Mouse (Mus musculus): ENCODE results near the gene Gm44790. TPM values are rescaled to one million over a fixed set of nuclear protein-coding genes. Genes with fewer than 3 reads are reported as not detected.

The Gm44790 gene
- total RNA-seq, 1 experiment: 0.31 TPM

- Histone ChIP-seq H3K9me3 (ENCODE audit: control insufficient read depth, insufficient read depth, low read depth, low read length) (no peaks in the 10 kb centered on the region), H3K4me1 (ENCODE audit: control insufficient read depth in 2 of 2, insufficient read depth in 2 of 2, low read length in 2 of 2, poor library complexity in 1 of 2) (peaks cover 0 to 2% of the 10 kb centered on the region in 2 experiments; a peak in 1 of 4 replicates), H3K27ac (ENCODE audit: insufficient read depth, low read depth, low read length, poor library complexity, severe bottlenecking) (no peak overlapping the region; the same call in 1 of the 2 replicates), H3K9ac (ENCODE audit: insufficient read depth, low read depth, low read length, poor library complexity, severe bottlenecking) (no peak overlapping the region), H3K36me3 (ENCODE audit: control insufficient read depth, insufficient read depth, low read length, poor library complexity, severe bottlenecking) (peaks cover 21% of the 10 kb centered on the region), H3K4me3 (ENCODE audit: insufficient read depth in 1 of 2, low read depth in 1 of 2, low read length in 2 of 2, poor library complexity in 1 of 2, severe bottlenecking in 1 of 2) (no peak overlapping the region)
- DNase-seq (ENCODE audit: low read depth, low spot score): no peak
- in situ Hi-C loops (cut with MboI; ENCODE audit: low sequenced_read_pairs in 2 of 2, unreplicated experiment in 2 of 2): no loop called here
- no peak for TF ChIP-seq MAFK (IDR thresholded peaks at IDR 0.05; ENCODE audit: insufficient read depth, low read depth, low read length)
- TF ChIP-seq HCFC1 (IDR thresholded peaks at IDR 0.05; ENCODE audit: borderline replicate concordance, insufficient read depth, low read length): no peak
- TF ChIP-seq ZC3H11A (IDR thresholded peaks at IDR 0.05; ENCODE audit: borderline replicate concordance, low read depth, low read length): no peak
- TF ChIP-seq CHD2 (IDR thresholded peaks at IDR 0.05; ENCODE audit: low read depth, low read length): no peak
- TF ChIP-seq ZNF384 (IDR thresholded peaks at IDR 0.05; ENCODE audit: low read depth, low read length): no peak
Observed at GRCm38 (mm10) chr6:86445551-86445950, 19.1 kb downstream of the Gm44790 start.

GRCm38 (mm10) chr6:86446927-86447568, 20.6 kb downstream of the Gm44790 start:
- H3K4me1 ChIP-seq (ENCODE audit: control insufficient read depth in 2 of 2, insufficient read depth in 2 of 2, low read length in 2 of 2, poor library complexity in 1 of 2): peaks cover 0 to 2% of the 10 kb centered on the region in 2 experiments; a peak in 1 of 4 replicates
- in situ Hi-C loops (cut with MboI; ENCODE audit: low sequenced_read_pairs in 2 of 2, unreplicated experiment in 2 of 2): no loop called here
- H3K27ac ChIP-seq (ENCODE audit: insufficient read depth, low read depth, low read length, poor library complexity, severe bottlenecking): no peak overlapping the region
- no peak for DNase-seq (ENCODE audit: low read depth, low spot score)
- no peaks in the 10 kb centered on the region for H3K9me3 ChIP-seq (ENCODE audit: control insufficient read depth, insufficient read depth, low read depth, low read length)
- H3K4me3 ChIP-seq (ENCODE audit: insufficient read depth in 1 of 2, low read depth in 1 of 2, low read length in 2 of 2, poor library complexity in 1 of 2, severe bottlenecking in 1 of 2): no peak overlapping the region
- no peak overlapping the region for H3K9ac ChIP-seq (ENCODE audit: insufficient read depth, low read depth, low read length, poor library complexity, severe bottlenecking)
- peaks cover 24% of the 10 kb centered on the region for H3K36me3 ChIP-seq (ENCODE audit: control insufficient read depth, insufficient read depth, low read length, poor library complexity, severe bottlenecking)
- TF ChIP-seq ZNF384 (IDR thresholded peaks at IDR 0.05; ENCODE audit: low read depth, low read length): no peak
- TF ChIP-seq ZC3H11A (IDR thresholded peaks at IDR 0.05; ENCODE audit: borderline replicate concordance, low read depth, low read length): no peak
- no peak for TF ChIP-seq HCFC1 (IDR thresholded peaks at IDR 0.05; ENCODE audit: borderline replicate concordance, insufficient read depth, low read length)
- no peak for TF ChIP-seq CHD2 (IDR thresholded peaks at IDR 0.05; ENCODE audit: low read depth, low read length)
- TF ChIP-seq MAFK (IDR thresholded peaks at IDR 0.05; ENCODE audit: insufficient read depth, low read depth, low read length): no peak

GRCm38 (mm10) chr6:86456727-86457126, 30.3 kb downstream of the Gm44790 start:
- Histone ChIP-seq H3K4me1 (ENCODE audit: control insufficient read depth in 2 of 2, insufficient read depth in 2 of 2, low read length in 2 of 2, poor library complexity in 1 of 2) (peaks cover 0 to 5% of the 10 kb centered on the region in 2 experiments; a peak in 1 of 4 replicates), H3K9ac (ENCODE audit: insufficient read depth, low read depth, low read length, poor library complexity, severe bottlenecking) (no peak overlapping the region), H3K27ac (ENCODE audit: insufficient read depth, low read depth, low read length, poor library complexity, severe bottlenecking) (no peak overlapping the region), H3K4me3 (ENCODE audit: insufficient read depth in 1 of 2, low read depth in 1 of 2, low read length in 2 of 2, poor library complexity in 1 of 2, severe bottlenecking in 1 of 2) (no peak overlapping the region), H3K9me3 (ENCODE audit: control insufficient read depth, insufficient read depth, low read depth, low read length) (no peaks in the 10 kb centered on the region), H3K36me3 (ENCODE audit: control insufficient read depth, insufficient read depth, low read length, poor library complexity, severe bottlenecking) (peaks cover 3% of the 10 kb centered on the region; the same call in 1 of the 2 replicates)
- in situ Hi-C loops (cut with MboI; ENCODE audit: low sequenced_read_pairs in 2 of 2, unreplicated experiment in 2 of 2): no loop called here
- no peak for TF ChIP-seq MAFK (IDR thresholded peaks at IDR 0.05; ENCODE audit: insufficient read depth, low read depth, low read length)
- TF ChIP-seq ZC3H11A (IDR thresholded peaks at IDR 0.05; ENCODE audit: borderline replicate concordance, low read depth, low read length): no peak
- TF ChIP-seq ZNF384 (IDR thresholded peaks at IDR 0.05; ENCODE audit: low read depth, low read length): no peak
- no peak for TF ChIP-seq CHD2 (IDR thresholded peaks at IDR 0.05; ENCODE audit: low read depth, low read length)
- no peak for TF ChIP-seq HCFC1 (IDR thresholded peaks at IDR 0.05; ENCODE audit: borderline replicate concordance, insufficient read depth, low read length)
- DNase-seq (ENCODE audit: low read depth, low spot score): no peak

GRCm38 (mm10) chr6:86463079-86463478, 36.6 kb downstream of the Gm44790 start:
- H3K4me1 ChIP-seq (ENCODE audit: control insufficient read depth in 2 of 2, insufficient read depth in 2 of 2, low read length in 2 of 2, poor library complexity in 1 of 2): peaks cover 2 to 10% of the 10 kb centered on the region in 2 experiments
- no peak for TF ChIP-seq CHD2 (IDR thresholded peaks at IDR 0.05; ENCODE audit: low read depth, low read length)
- no peak for TF ChIP-seq ZNF384 (IDR thresholded peaks at IDR 0.05; ENCODE audit: low read depth, low read length)
- no peak for TF ChIP-seq ZC3H11A (IDR thresholded peaks at IDR 0.05; ENCODE audit: borderline replicate concordance, low read depth, low read length)
- TF ChIP-seq HCFC1 (IDR thresholded peaks at IDR 0.05; ENCODE audit: borderline replicate concordance, insufficient read depth, low read length): no peak
- TF ChIP-seq MAFK (IDR thresholded peaks at IDR 0.05; ENCODE audit: insufficient read depth, low read depth, low read length): no peak
- DNase-seq (ENCODE audit: low read depth, low spot score): no peak
- no peak overlapping the region for H3K9ac ChIP-seq (ENCODE audit: insufficient read depth, low read depth, low read length, poor library complexity, severe bottlenecking)
- no peaks in the 10 kb centered on the region for H3K9me3 ChIP-seq (ENCODE audit: control insufficient read depth, insufficient read depth, low read depth, low read length)
- in situ Hi-C loops (cut with MboI; ENCODE audit: low sequenced_read_pairs in 2 of 2, unreplicated experiment in 2 of 2): no loop called here
- peaks cover 8% of the 10 kb centered on the region for H3K36me3 ChIP-seq (ENCODE audit: control insufficient read depth, insufficient read depth, low read length, poor library complexity, severe bottlenecking)
- H3K27ac ChIP-seq (ENCODE audit: insufficient read depth, low read depth, low read length, poor library complexity, severe bottlenecking): no peak overlapping the region
- H3K4me3 ChIP-seq (ENCODE audit: insufficient read depth in 1 of 2, low read depth in 1 of 2, low read length in 2 of 2, poor library complexity in 1 of 2, severe bottlenecking in 1 of 2): no peak overlapping the region

Data from ES-E14 (cell line).